Mouse (Mus musculus): ENCODE measurements around the gene Gm27021.

GRCm38 (mm10) chr8:120698426-120698825 is 30.5 kb upstream of the Gm27021 start:
- no peak for TF ChIP-seq CTCF (IDR thresholded peaks at IDR 0.05; ENCODE audit: extremely low read depth, insufficient read length, insufficient replicate concordance, low read depth, low read length)
- TF ChIP-seq POLR2A (IDR thresholded peaks at IDR 0.05; ENCODE audit: low read depth, low read length) = no peak
